Mouse (Mus musculus): ENCODE results near the gene Slc24a3.

Slc24a3 gene

GRCm38 (mm10) chr2:145438336-145438735, 270.8 kb downstream of the Slc24a3 start:
- DNase-seq (ENCODE audit: low spot score in 2 of 2): no peak

- DNase-seq (ENCODE audit: low spot score in 2 of 2): no peak
Measured at GRCm38 (mm10) chr2:145439755-145440154, 272.2 kb downstream of the Slc24a3 start.

GRCm38 (mm10) chr2:145457106-145457747, 289.7 kb downstream of the Slc24a3 start:
- no peak for DNase-seq (ENCODE audit: low spot score in 2 of 2)

- DNase-seq (ENCODE audit: low spot score in 2 of 2): no peak
Measured at GRCm38 (mm10) chr2:145460854-145461423, 293.4 kb downstream of the Slc24a3 start.

GRCm38 (mm10) chr2:145462253-145462652, 294.7 kb downstream of the Slc24a3 start:
- DNase-seq (ENCODE audit: low spot score in 2 of 2): no peak

GRCm38 (mm10) chr2:145468701-145469325, 301.3 kb downstream of the Slc24a3 start:
- no peak for DNase-seq (ENCODE audit: low spot score in 2 of 2)

GRCm38 (mm10) chr2:145477484-145477883, 309.9 kb downstream of the Slc24a3 start:
- DNase-seq (ENCODE audit: low spot score in 2 of 2): no peak

GRCm38 (mm10) chr2:145479676-145480075, 312.1 kb downstream of the Slc24a3 start:
- no peak for DNase-seq (ENCODE audit: low spot score in 2 of 2)

- no peak for DNase-seq (ENCODE audit: low spot score in 2 of 2)
Measured at GRCm38 (mm10) chr2:145500231-145500630, 332.7 kb downstream of the Slc24a3 start.

GRCm38 (mm10) chr2:145501472-145501871, 333.9 kb downstream of the Slc24a3 start:
- no peak for DNase-seq (ENCODE audit: low spot score in 2 of 2)

GRCm38 (mm10) chr2:145507702-145508101, 340.1 kb downstream of the Slc24a3 start:
- DNase-seq (ENCODE audit: low spot score in 2 of 2): no peak

- no peak for DNase-seq (ENCODE audit: low spot score in 2 of 2)
Measured at GRCm38 (mm10) chr2:145510650-145511225, 343.2 kb downstream of the Slc24a3 start.

- DNase-seq (ENCODE audit: low spot score in 2 of 2): no peak
Measured at GRCm38 (mm10) chr2:145515956-145516355, 348.4 kb downstream of the Slc24a3 start.

- DNase-seq (ENCODE audit: low spot score in 2 of 2): no peak
Measured at GRCm38 (mm10) chr2:145517346-145517745, 349.8 kb downstream of the Slc24a3 start.

- no peak for DNase-seq (ENCODE audit: low spot score in 2 of 2)
Measured at GRCm38 (mm10) chr2:145522017-145522416, 354.5 kb downstream of the Slc24a3 start.

GRCm38 (mm10) chr2:145523381-145523780, 355.8 kb downstream of the Slc24a3 start:
- DNase-seq (ENCODE audit: low spot score in 2 of 2): no peak

GRCm38 (mm10) chr2:145527151-145527550, 359.6 kb downstream of the Slc24a3 start:
- DNase-seq (ENCODE audit: low spot score in 2 of 2): no peak

- no peak for DNase-seq (ENCODE audit: low spot score in 2 of 2)
Measured at GRCm38 (mm10) chr2:145530941-145531353, 363.4 kb downstream of the Slc24a3 start.

GRCm38 (mm10) chr2:145533086-145533485, 365.5 kb downstream of the Slc24a3 start:
- DNase-seq (ENCODE audit: low spot score in 2 of 2): no peak

- DNase-seq (ENCODE audit: low spot score in 2 of 2): no peak
Measured at GRCm38 (mm10) chr2:145535307-145535706, 367.8 kb downstream of the Slc24a3 start.

- DNase-seq (ENCODE audit: low spot score in 2 of 2): no peak
Measured at GRCm38 (mm10) chr2:145535774-145536173, 368.2 kb downstream of the Slc24a3 start.

- no peak for DNase-seq (ENCODE audit: low spot score in 2 of 2)
Measured at GRCm38 (mm10) chr2:145536986-145537385, 369.4 kb downstream of the Slc24a3 start.

- no peak for DNase-seq (ENCODE audit: low spot score in 2 of 2)
Measured at GRCm38 (mm10) chr2:145541695-145542094, 374.1 kb downstream of the Slc24a3 start.

Measured in natural killer cell, adult 2 months (primary cell).